Mouse (Mus musculus) small intestine, adult 2 months (tissue): ENCODE measurements around the gene Tmod2. TPM values are rescaled to one million over a fixed set of nuclear protein-coding genes. Genes with fewer than 3 reads are reported as not detected.
A peak's percentile ranks its signal among the peaks of the same experiment; 100 is the strongest.

Experiments used
- H3K27ac ChIP-seq: fragments of 200-500 bp; 2 replicates; pipeline ENCODE4 v1.5.1; 2012; ENCODE audit warnings: low read depth, low read length, control low read depth, inconsistent platforms; ENCODE audit not compliant: insufficient read depth
- H3K27me3 ChIP-seq: fragments of 200-500 bp; 2 replicates; pipeline ENCODE4 v1.6.1; 2012; ENCODE audit warnings: mild to moderate bottlenecking, moderate library complexity, low read length, inconsistent platforms; ENCODE audit not compliant: control insufficient read depth, insufficient read depth
- H3K36me3 ChIP-seq: fragments of 200-500 bp; 2 replicates; pipeline ENCODE4 v1.6.1; 2012; ENCODE audit warnings: mild to moderate bottlenecking, low read length, control low read depth, inconsistent platforms; ENCODE audit not compliant: control insufficient read depth, insufficient read depth
- H3K4me1 ChIP-seq: fragments of 200-500 bp; 2 replicates; pipeline ENCODE4 v1.6.1; 2012; ENCODE audit warnings: low read length, inconsistent platforms, mixed read lengths; ENCODE audit not compliant: control insufficient read depth, insufficient read depth, insufficient read length
- H3K4me3 ChIP-seq: fragments of 200-500 bp; 2 replicates; pipeline ENCODE4 v1.5.1; 2012; ENCODE audit warnings: low read depth, mild to moderate bottlenecking, control low read depth, inconsistent platforms, low read length, moderate library complexity
- CTCF ChIP-seq: fragments of 200-500 bp; IDR thresholded peaks from 2 replicates; pipeline ENCODE4 v1.5.1; 2012; ENCODE audit warnings: low read depth, mild to moderate bottlenecking, control low read depth, inconsistent platforms, low read length, moderate library complexity, mixed read lengths; ENCODE audit not compliant: insufficient replicate concordance, insufficient read length; ENCODE audit errors: extremely low read depth
- POLR2A ChIP-seq: fragments of 200-500 bp; IDR thresholded peaks from 2 replicates; pipeline ENCODE4 v1.6.1; 2012; ENCODE audit warnings: low read depth, mild to moderate bottlenecking, control low read depth, inconsistent platforms, low read length, moderate library complexity
- WGBS: fragments of 180-500 bp; shearing (Covaris S2); methylation state at CpG from one replicate; pipeline ENCODE4 v1.1.7; 2018; 5-methylcytosine and 5-hydroxymethylcytosine counted together
- polyA plus RNA-seq: library from polyadenylated mRNA; depleted of rRNA; stranded (reverse); fragments of >200 nt; gene quantifications from 2 replicates; pipeline ENCODE4 v1.2.3, GENCODE M21; 2012

Gene Tmod2
- polyA plus RNA-seq, 1 experiment: 0.42 TPM

DNA sequence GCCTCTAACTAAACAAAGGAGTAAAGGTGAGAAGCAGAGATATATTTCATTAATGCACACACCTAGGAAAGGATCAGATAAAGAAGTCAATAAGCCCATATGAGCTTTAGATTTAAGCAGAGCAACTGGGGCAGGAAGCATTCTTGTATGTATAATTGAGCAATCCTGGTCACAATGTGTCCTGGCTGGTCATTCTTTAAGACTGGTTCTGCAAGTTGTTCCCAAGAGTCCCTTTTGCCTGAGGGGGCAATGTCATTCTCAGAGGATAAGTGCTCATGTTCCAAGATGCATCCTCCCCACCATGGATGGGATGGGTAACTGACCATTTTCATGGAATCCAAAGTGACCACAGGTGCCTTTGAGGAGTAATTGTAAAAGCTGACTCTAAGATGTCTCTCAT lies 50.8 kb downstream of the Tmod2 start:
- Histone ChIP-seq H3K27me3 (no peaks in the 10 kb centered on the region), H3K36me3 (no peaks in the 10 kb centered on the region), H3K4me1 (peaks cover 14% of the 10 kb centered on the region), H3K4me3 (no peak overlapping the region), H3K27ac (no peak overlapping the region)
- TF ChIP-seq POLR2A (no peak), CTCF (no peak)

DNA sequence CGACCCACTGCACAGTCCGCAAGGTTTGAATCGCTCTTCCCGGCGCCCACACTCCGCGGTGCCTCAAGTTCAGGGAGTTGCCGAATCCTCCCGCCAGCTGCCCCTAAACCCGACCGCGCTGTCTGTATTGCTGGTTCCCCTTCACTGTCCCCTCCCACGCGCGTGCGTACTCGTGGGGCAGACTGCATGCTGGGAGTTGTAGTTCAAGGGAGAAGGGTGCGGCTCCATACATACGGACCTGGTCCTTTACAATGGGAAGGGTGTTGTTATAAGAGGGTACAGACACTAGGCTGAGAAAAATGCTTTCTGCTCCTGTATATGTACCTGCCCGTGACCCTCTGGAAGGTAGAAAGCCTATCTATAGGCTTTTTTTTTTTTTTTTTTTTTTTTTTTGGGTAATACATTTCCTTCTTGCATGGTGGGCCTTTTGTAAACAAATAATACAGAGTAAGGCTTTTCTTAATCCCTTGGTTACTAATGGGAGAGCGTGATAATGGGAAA lies 51.6 kb downstream of the Tmod2 start, which contains the start of gene Tmod3:
Tmod3 (minus strand) TSS at position 146 of the 501 bp plus-strand sequence.
- H3K4me1 ChIP-seq: peaks cover 19% of the 10 kb centered on the region
- H3K27me3 ChIP-seq: no peaks in the 10 kb centered on the region
- H3K27ac ChIP-seq: peak within 1 kb of the TSS; percentile 96
- under 1% methylated on average over 21 of the region's 21 CpGs for WGBS
- peak within 1 kb of the TSS; percentile 97 for H3K4me3 ChIP-seq
- TF ChIP-seq CTCF (no peak), POLR2A (peak; percentile 92)
- H3K36me3 ChIP-seq: no peaks in the 10 kb centered on the region

DNA sequence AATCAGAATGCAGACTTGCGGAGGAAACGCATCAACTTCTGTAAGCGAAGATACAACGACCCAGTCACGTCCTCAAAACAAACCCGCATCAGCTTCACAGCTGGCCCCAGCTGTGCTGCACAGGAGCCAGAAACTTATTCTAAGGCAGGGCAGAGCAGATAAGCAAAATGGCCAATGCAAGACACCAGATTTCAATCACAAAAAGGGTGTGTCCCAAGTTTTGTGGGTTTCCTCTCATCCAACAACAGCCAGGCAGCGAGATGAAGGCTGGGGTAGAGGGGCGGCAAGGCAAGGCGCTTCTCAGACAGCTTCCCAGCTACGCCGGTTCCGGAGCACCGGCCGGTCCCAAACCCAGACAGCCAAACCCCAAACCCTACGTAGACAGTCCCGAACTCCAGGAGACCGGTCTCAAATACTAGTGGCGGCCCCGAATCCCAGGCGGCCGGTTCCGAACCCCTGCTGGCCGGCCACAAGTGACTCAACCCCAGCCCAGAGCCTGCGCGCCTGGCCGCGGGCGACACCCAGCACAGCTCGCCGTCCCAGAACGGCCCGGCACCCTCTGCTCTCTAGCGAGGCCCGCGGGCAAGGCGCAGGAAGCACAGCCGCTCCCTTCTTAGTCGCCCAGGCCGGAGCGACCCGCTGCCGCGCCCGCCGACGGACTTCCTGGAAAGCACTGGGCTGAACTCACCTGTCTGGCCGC lies 52.2 kb downstream of the Tmod2 start:
- WGBS: under 1% methylated on average over 46 of the region's 47 CpGs
- Histone ChIP-seq H3K27me3 (no peaks in the 10 kb centered on the region), H3K4me1 (peaks cover 18% of the 10 kb centered on the region), H3K36me3 (no peaks in the 10 kb centered on the region), H3K4me3 (peak overlapping the region; percentile 97), H3K27ac (peak overlapping the region; percentile 96)
- TF ChIP-seq CTCF (no peak), POLR2A (no peak)

DNA sequence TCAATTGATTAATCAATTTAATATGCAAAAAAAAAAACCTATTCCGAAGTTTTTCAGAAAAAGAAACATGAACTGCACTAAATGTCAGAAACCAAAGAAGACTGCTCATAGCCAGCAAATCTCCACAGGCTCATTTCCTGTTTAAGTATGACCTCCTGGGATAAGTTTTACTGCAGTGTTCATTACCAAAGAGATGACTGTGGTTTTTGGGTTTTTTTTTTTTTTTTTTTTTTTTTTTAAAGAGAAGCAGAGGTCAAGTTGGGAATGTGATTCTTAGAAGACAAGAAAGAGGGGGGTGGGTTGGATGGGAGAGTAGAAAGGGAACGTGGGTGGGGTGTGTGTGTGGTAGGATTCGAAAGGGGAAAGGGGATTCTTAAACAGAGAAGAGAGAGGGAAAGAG lies 52.8 kb downstream of the Tmod2 start:
- no peak for TF ChIP-seq POLR2A
- no peak for TF ChIP-seq CTCF
- Histone ChIP-seq H3K27me3 (no peaks in the 10 kb centered on the region), H3K27ac (peak overlapping the region; percentile 96; the same call in 1 of the 2 replicates), H3K36me3 (no peaks in the 10 kb centered on the region), H3K4me3 (peak overlapping the region; percentile 97), H3K4me1 (peaks cover 21% of the 10 kb centered on the region)
- 14% methylated on average over 3 of the region's 3 CpGs for WGBS

DNA sequence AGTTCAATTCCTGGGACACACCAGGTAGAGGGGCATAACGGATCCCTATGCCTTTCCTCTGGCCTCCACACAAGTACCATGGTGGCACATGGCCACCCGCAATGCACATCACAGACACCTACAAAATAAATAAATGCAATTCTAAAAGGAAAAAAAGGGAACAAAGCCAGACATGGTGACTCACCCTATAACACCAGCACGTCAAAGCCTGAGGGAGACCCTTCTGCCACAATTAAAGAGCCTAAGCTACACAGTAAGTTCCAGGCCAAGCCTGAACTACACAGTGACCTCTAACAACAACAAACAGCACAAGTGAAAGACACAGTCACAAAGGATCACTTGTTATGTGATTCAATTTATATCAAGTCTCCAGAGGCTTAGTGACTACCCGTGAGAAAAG lies 57.4 kb downstream of the Tmod2 start:
- H3K27me3 ChIP-seq: no peaks in the 10 kb centered on the region
- H3K4me3 ChIP-seq: no peak overlapping the region
- no peaks in the 10 kb centered on the region for H3K36me3 ChIP-seq
- TF ChIP-seq POLR2A (no peak), CTCF (no peak)
- H3K4me1 ChIP-seq: peaks cover 16% of the 10 kb centered on the region; the same call in 1 of the 2 replicates
- 77% methylated on average over 4 of the region's 4 CpGs for WGBS
- H3K27ac ChIP-seq: no peak overlapping the region

DNA sequence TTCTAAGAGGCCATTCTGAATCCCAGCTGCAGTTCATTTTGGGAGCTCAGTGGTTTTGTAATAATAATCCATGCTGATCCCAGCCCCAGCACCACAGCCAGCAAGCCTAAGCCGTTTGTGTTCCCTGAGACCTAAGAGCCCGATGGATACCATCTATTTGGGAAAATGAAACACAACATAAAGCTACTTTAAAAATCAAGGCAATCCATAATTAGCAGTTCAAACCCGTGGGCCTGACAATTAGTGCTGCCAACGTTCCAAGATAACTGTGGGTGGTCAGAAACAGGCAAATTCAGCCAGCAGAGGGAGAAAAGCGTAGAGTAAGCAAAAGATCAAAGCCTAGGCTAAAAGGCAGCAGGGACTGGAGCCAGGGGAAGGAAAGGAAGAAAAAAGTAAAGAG lies 59.8 kb downstream of the Tmod2 start:
- Histone ChIP-seq H3K36me3 (no peaks in the 10 kb centered on the region), H3K4me1 (peaks cover 19% of the 10 kb centered on the region; the same call in 1 of the 2 replicates), H3K27ac (no peak overlapping the region), H3K27me3 (no peaks in the 10 kb centered on the region), H3K4me3 (no peak overlapping the region)
- TF ChIP-seq CTCF: no peak
- no peak for TF ChIP-seq POLR2A
- 66% methylated on average over 5 of the region's 5 CpGs for WGBS

DNA sequence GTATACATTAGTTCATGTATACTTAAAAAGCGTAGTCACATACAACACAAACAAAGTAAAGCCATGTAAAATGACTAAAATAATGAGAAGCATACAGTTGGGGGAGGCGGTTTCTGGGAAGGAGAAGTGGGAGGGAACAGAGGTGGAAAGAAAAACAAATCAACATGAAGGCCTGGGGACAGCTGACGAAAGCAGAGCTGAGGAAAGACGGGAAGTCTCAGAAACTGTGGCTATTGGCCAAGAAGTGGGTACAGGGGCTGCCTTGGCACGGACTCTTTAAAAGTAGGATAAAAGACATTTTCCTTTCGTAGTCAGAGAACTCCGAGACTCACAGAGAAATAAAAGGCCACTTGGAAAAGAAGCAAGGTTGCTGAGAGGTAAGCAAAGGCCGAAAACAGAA lies 62.1 kb downstream of the Tmod2 start:
- peaks cover 17% of the 10 kb centered on the region for H3K4me1 ChIP-seq
- H3K27ac ChIP-seq: peak overlapping the region; percentile 4; the same call in 1 of the 2 replicates
- no peaks in the 10 kb centered on the region for H3K27me3 ChIP-seq
- H3K36me3 ChIP-seq: no peaks in the 10 kb centered on the region
- no peak overlapping the region for H3K4me3 ChIP-seq
- 80% methylated on average over 8 of the region's 8 CpGs for WGBS
- TF ChIP-seq POLR2A (no peak), CTCF (no peak)
